Mouse (Mus musculus) regulatory T cell (primary cell): ENCODE results near the gene Dnmt1.
"Not testable (repeated sequence)": the region's sequence is repeated elsewhere in the genome, so short reads cannot be mapped to it uniquely, and the experiment has no call there.

Experiments
- in situ Hi-C: fragments of 300-600 bp; cut with MboI, MseI; formaldehyde crosslinking; loops from one replicate; pipeline ENCODE4 v1.15.1; 2025; ENCODE audit warnings: high pct_unique_total_duplicates

Gene Dnmt1

DNA sequence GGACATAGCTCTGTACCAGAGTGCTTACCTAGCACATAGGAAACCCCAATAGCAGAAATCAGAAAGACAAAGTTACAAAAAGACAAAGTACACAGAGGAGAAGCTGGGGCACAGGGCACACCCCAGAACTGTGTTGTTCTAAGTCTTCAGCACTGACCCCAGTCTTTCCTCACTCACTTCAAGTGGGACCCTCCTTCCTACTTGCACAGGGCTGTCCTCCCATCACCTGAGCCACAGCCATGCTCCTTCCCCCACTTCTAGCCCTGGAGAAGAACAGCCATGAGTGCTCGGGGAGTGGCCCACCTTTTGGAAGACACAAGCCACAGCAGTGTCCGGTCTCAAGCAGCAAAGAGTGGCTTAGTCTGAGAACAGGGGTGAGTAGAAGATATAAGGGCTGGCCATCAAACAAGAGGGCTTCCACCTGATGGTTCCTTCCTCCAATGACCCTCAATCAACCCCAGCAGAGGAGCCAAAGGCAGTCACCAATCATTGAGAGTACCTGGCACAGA, at the start of gene Dnmt1:
Gene Dnmt1, minus strand, starts transcription at position 459 of the 509 bp plus-strand sequence.
- in situ Hi-C loops: no loop called here

- in situ Hi-C loops: loop anchor here (25.0 kb wide), 1 partner anchor 96 kb away; no protein-coding TSS in a partner anchor
Observed at GRCm38 (mm10) chr9:21008007-21008406, 48.3 kb upstream of the Dnmt1 start.

- in situ Hi-C loops: loop anchor here (25.0 kb wide), 1 partner anchor 95 kb away; no protein-coding TSS in a partner anchor
Observed at GRCm38 (mm10) chr9:21007313-21007952, 47.7 kb upstream of the Dnmt1 start.

- in situ Hi-C loops: loop anchor here (25.0 kb wide), 1 partner anchor 91 kb away; no protein-coding TSS in a partner anchor
Observed at GRCm38 (mm10) chr9:21002627-21003551, 43.2 kb upstream of the Dnmt1 start, which contains the start of gene Mrpl4. Mrpl4 (plus strand) TSS chr9:21002738.

DNA sequence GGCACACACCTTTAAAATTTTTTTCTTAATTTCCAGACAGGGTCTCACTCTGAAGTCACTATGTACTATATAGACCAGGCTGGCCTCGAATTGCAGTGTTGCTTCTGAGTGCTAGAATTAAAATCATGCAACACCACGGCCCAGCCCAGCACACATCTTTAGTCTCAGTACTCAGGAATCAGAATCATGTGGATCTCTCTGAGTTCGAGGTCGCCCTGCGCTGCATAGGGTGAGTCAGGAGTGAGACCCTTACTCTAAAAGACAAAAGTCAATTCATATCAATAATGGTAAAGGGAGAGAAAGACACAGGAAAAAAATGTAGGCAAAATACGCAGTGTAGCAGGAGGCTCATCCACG, 42.6 kb upstream of the Dnmt1 start:
- in situ Hi-C loops: loop anchor here (25.0 kb wide), 1 partner anchor 90 kb away; no protein-coding TSS in a partner anchor

GRCm38 (mm10) chr9:21001651-21002200, 42.0 kb upstream of the Dnmt1 start:
- in situ Hi-C loops: loop anchor here (25.0 kb wide), 1 partner anchor 89 kb away; no protein-coding TSS in a partner anchor

- in situ Hi-C loops: loop anchor here (25.0 kb wide), 1 partner anchor 89 kb away; no protein-coding TSS in a partner anchor
Observed at GRCm38 (mm10) chr9:21000811-21001210, 41.1 kb upstream of the Dnmt1 start.

DNA sequence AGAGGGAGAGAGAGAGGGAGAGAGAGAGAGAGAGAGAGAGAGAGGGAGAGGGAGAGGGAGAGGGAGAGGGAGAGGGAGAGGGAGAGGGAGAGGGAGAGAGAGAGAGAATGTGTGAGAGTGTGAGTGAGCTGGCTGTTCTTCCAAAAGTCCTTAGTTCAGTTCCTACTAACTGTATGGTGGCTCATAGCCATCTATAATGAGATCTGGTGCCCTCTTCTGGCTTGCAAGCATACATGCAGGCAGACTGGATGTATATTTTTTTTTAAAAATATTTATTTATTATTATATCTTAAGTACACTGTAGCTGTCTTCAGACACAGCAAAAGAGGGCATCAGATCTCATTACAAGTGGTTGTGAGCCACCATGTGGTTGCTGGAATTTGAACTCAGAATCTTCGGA, 38.6 kb upstream of the Dnmt1 start:
- in situ Hi-C loops: not testable (repeated sequence)

DNA sequence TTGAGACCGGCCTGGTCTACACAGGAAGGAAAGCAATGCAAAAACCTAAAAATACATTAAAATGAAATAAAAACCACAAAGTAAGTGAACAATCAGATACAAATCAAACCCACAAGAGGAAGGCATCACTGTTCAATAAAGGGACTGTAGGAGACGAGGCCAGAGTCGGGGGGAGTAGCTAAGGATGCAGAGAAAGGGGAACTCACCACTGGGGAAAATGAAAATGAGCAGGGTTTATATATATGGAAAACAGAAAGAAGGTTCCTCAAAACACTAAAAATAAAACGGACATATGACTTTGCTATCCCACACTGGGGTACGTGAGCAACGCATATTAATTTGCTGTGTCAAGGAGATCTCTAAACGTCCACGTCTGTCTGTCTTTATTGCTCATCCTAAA, 37.4 kb upstream of the Dnmt1 start:
- in situ Hi-C loops: no loop called here

DNA sequence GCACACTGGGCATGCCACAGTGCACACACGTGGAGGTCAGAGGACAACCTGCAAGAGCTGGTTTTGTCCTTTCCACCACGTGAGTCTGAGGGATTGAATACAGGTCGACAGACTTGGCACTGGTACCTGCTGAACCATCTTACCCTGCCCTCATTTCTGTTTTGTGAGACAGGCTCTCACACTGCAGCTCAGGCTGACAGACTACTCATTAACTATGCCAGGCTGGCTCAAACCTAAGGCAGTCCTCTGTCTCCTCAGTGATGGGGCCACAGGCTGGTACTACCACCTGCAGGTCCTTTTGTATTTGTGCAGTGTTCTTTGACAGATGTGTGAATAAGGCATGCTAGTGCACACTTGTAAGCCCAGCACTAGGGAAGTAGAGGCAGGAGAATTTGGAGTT, 35.4 kb upstream of the Dnmt1 start:
- in situ Hi-C loops: no loop called here

DNA sequence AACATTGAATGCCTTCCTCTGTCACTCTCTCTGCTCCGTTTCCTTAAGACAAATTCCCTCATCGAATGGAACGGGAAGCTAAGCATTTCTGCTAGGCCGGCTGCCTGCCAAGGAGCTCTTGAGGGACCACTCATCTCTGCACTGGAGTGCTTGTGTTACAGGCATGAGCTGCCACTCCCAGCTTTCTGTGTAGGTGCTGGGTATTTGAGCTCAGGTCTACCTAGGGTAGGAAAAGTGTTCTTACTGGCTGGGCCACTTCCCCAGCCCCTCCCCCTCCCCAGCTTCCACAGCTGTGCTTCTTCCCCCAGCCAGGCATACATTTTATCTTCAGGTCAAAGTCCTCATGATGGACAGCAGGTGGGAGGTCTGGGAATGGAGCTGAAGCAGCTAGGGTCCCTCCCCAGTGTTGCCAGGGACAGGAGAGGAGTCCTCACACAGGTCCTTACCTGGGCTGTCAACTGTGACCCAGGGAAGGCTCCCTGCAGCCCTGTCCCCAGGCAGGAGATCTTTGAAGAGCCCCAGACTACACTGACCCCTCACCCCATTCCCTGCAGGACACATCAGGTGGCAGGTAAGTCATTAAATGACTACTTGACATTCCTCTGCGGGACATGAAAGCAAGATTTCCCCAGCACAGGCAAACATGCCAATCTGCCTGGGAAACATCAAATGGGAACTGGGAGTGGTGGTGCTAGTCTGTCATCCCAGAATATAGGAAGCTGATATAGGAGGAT, 33.6 kb upstream of the Dnmt1 start:
- in situ Hi-C loops: no loop called here

GRCm38 (mm10) chr9:20991587-20991986, 31.9 kb upstream of the Dnmt1 start:
- in situ Hi-C loops: no loop called here

GRCm38 (mm10) chr9:20990861-20991260, 31.2 kb upstream of the Dnmt1 start:
- in situ Hi-C loops: no loop called here

DNA sequence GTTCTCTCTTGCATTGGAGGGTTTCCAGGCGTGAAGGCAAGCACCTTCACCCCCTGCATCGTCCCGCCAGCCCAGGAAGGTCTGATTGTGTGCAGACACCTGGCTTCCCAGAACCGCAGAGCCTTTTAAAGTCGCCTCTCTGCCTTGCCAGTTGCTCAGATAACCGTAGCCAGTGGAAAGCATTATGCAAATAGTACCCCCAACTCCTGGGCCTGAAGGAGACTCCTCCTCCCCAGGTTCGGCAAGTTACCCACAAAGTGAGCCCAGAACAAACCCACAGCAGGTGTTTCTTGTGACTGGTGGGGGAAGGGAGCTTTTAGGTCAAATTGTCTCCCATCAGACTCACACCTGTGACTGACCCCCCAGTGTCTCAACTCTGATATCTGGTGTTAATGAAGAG, 28.3 kb upstream of the Dnmt1 start:
- in situ Hi-C loops: no loop called here

GRCm38 (mm10) chr9:20986952-20987686, 27.4 kb upstream of the Dnmt1 start:
- in situ Hi-C loops: no loop called here

DNA sequence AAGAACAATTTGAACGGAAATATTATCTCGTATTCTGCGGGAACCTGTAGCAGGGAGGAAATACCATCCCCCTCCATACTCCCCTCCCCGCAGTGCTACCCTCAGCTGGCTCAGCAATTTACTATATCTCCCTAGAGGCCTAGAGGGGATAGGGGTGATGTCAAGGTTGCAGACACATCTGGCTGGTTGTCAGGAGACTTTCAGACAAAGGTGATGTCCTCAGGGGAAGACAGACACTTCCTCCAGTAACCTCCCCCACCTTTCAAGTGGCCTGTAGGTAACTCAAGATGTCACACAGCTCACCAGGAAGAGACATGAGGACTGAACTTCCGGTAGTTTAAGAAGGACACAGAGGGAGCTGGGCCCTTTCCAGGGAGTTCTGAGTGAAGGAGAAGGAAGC, 23.5 kb upstream of the Dnmt1 start:
- in situ Hi-C loops: no loop called here

DNA sequence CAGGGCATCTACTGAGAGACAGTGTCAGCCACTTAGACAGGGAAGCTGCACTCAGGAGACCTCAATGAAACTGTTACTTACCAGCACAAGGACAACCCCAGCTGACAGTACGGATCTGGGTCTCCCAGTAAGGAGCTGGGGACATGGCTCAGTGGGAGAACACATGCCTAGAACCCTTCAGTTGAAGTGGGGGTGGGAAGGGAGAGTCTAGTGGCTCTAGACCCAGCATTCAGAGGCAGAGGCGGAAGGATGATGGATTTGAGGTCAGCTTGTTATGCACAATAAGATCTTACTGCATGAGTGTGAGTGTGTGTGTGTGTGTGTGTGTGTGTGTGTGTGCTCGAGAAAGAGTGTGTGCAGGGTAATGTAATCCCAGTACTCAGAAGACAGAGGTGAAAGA, 22.5 kb upstream of the Dnmt1 start:
- in situ Hi-C loops: no loop called here

GRCm38 (mm10) chr9:20979769-20980168, 20.1 kb upstream of the Dnmt1 start:
- in situ Hi-C loops: no loop called here

DNA sequence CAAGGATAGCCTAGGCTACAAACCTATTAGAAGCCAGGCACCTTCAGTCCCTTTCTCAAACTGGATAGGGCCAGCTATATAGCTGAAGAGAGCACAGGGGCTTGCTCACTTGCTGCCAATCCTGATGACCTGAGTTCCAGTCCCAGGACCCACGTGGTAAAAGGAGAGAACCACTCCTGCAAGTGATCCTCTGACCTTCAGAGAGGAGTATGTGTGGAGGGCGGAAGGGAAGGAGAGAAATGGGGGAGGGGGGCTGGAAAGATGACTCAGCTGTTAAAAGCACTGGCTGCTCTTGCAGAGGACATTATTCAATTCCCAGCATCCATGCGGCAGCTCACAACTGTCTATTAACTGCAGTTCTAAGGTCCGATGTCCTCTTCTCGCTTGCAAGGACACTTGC, 19.5 kb upstream of the Dnmt1 start:
- in situ Hi-C loops: no loop called here

DNA sequence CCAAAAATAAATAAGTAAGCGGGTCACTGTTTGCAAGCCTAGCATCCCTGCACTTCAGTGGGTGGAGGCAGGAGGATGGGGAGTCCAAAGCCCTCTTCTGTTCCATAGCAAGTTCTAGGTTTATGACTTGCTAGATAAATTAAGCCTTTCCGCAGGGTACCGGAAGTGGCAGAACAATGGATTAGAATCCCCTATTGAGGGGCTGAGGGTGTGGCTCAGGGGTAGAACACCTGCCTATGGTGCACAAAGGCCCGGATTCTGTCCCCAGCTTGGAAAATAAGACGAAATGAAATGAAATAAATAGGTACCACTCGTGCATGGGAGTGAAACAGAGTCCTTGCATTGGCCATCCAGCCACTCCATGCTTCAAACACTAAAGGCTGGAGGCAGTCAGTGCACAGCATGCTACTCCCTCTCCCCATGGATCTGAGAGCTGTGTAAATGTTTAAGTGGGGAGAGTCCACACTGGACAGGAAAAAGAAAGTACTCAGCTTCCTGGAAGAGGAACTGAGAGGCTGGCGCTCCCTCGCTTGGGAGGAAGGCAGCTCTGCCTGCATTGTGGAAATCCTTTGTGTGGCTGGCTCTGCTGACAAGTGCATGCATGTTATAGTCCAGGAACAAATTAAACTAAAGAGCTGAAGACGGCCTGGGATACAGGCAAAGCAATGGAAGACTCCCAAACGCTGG, 18.9 kb upstream of the Dnmt1 start:
- in situ Hi-C loops: no loop called here
